Mouse (Mus musculus) c-Kit-negative CD71-positive TER-119-positive erythroid progenitor cells, embryonic 14.5 days (primary cell): Measurements from ENCODE around the gene Haus7.
"Not testable (repeated sequence)": the region's sequence is repeated elsewhere in the genome, so short reads cannot be mapped to it uniquely, and the experiment has no call there.

Experiments used
- DNase-seq: peaks from one replicate; pipeline ENCODE4 v3.0.0-alpha.2; 2013; ENCODE audit warnings: low read depth, low spot score

The Haus7 gene

DNA sequence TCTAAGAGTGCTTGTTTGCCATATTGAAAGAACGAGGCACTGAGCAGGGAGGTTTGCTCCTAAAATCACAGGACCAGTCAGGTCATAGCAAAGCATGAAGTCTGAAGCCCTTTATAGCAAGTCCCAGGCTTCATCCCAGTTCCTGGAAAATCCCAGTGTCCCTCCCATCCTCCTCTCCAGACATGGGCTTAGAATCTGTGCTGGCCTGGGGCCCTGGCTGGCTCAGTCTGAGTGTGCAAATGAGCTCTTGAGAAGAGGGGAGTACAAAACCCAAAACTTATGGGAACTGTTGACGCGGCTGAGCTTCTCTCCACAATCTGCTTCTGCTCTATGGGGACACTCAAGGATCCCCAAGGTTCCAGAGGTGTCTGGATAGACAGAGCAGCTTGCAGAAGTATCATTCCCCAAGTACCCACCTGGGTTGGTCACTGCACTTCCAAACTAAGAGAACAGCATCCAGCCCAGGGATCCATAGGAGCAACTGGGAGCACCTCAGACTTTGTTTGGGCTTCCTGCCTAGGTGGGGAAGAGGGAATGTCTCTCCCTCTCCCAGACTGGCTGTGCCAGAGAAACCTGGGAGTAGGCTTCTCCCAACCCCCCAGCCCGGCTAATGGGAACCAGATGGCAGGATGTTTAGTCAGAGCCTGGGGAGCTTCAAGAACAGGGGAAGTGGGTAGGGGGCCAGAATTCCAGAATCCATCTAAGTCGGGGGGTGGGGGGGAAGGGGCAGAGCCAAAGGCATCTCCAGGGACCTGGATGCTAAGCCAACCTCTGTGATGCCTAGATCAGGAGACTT is 8.8 kb upstream of the Haus7 start:
- no peak for DNase-seq

DNA sequence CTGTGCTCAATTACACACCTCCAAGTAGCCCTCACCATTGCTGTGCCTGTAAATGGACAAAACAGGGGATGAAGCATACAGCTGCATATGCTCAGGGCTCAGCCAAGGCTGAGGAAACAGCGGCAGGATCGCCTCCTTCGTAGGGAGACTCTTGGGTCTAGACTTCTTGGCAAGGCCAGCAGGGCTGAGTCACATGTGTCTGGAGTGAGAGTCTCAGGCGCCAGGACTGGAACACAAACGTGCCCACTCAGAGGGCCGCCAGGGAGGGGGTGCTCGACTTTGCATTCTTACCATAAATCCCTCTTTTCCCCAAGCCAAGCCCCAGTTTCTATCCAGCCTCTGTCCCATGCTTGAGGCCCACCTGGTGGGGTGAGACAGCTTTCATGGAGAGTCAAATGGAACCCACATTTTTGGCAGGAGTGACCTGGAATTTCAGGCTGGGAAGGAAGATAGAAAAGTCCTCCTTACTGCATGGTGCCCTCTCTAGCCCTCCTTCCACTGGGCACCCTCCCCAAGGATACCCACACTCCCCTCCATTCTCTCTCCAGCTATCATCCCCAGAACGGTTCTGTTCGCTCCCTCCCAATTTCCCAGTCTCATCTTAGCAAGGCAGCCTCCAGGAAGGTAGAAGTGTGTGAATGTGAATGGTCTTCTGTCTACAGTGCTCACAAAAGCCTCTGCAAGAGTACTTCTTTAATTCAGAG is 6.8 kb upstream of the Haus7 start:
- DNase-seq = no peak

DNA sequence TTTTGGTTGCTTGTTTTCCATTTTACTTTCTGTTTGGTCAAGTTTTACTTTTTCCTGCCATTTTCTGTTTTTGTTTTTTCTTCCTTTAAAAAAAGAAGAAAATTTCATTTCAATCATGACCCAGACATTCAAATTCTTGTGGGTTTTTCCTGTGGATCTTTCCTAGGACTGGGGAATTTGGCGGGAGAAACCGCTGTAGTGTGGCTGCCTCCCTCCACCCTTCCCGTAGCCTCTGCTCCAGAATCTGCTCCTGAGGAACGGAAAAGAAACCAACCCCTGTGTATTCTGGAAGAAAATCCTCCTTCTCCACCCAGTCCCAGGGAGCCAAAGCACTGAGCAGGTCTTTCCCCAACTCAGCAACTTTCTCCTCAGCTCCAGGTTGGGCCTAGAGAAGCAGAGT is 1.9 kb upstream of the Haus7 start:
- DNase-seq = no peak

DNA sequence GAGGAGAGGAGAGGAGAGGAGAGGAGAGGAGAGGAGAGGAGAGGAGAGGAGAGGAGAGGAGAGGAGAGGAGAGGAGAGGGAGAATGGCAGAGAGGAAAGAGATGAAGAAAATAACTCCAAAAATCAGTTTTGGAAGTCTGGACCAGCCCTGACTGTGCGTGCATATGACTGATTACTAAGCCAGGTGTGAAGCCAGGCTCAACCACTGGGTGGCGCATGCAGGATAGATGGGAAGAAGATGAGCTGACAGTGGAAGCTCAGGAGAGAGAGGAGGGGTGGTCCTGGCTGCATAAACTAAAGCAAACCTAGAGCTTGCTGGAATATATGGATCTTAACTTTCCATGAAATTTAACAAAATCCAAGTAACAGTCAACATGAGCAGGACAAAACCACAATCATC is 6.9 kb downstream of the Haus7 start:
- peak; percentile 13 for DNase-seq

DNA sequence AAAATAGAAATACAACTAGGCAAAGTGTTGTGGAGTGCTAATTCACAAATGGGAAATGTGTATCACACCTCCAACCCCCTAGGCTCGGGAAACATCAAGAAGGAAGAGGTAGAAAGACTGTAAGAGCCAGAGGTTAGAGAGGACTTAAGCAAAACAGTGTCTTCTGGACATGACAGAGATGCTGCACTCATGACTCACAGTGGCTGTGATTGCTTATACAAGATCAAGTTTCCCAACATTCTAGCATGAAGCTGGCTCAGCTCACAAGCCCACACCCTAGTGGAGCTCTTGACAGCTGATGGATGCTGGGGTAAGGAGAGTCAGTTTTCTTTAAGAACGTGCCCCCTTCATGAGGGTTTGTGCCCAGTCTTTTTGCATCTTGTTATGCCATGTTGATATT is 17.4 kb downstream of the Haus7 start:
- DNase-seq = no peak

DNA sequence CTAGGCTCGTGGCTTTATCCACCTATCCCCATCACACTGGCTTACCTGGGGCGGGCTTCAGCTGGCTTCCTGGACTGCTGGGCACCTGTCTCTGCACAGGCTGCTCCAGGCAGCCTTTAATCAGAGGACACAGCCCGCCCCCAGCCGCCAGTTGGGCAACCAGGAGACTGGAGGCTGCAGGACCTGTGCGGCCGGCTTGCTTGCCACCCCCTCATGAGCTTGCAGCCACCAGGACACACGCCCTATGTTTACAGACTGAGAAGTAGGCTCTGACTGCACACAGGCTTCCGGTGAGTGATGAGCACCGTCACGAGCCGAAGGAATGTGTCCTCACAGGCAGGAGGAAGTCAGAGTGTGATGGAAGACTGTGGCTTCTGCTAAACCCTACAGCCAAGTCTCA is 23.6 kb downstream of the Haus7 start, which contains the start of gene Trex2:
Trex2 (minus strand) TSS at position 93 of the 400 bp plus-strand sequence.
- no peak for DNase-seq

DNA sequence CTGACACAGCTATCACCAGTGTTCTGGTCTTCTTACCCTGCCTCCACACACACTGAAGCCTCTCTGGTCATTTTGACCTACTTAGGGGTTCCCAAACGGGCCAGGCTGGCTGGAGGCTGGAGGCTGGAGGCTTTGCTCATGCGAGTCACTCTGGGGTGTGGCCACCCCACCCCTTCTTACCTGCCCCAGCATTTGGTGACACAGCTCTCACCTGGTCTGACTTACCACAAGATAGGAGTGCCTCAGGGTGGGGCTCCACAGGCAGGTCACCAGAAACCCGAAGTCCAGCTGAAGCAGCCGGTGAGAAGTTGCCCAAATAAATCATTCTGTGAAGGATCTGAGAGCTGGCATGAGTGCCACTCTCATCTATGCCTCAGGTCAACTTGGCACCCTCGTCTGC is 26.0 kb downstream of the Haus7 start:
- DNase-seq = no peak

DNA sequence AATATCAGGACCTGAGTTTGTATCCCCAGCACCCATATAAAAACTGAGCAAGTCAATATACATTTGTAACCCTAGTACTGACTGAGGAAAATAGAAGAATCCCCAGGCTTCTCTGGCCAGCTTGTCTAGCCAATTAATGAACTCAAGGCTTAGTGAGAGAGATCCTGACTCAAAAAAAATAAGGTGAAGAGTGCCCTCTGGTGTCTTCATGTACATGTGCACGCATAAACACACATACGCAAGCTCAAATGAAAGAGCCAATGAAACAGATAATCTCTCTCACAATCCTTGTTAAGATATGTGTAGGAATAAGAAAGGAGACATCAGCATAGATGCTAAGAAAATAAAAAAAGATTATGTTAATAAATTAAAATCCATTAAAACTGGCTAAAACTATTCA is 28.8 kb downstream of the Haus7 start:
- no peak for DNase-seq

DNA sequence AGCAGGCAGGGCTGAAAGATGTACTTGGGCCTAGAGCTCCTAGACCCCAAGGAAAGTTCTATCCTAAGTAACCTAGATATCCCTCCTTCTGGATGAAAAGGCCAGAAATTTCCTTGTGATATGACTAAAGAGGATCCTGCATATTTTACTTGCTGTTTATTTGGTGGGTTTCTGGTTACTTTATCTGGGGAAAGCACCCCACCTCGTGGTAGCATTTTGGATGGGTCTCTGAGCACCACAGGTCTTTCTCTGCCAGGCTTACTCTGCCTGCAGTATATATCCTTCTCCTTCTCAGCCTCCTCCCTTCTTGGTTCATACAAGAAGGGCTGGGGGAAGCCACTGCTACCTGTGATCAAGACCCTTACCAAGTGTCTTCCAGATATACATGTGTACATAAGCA is 46.1 kb downstream of the Haus7 start:
- no peak for DNase-seq

DNA sequence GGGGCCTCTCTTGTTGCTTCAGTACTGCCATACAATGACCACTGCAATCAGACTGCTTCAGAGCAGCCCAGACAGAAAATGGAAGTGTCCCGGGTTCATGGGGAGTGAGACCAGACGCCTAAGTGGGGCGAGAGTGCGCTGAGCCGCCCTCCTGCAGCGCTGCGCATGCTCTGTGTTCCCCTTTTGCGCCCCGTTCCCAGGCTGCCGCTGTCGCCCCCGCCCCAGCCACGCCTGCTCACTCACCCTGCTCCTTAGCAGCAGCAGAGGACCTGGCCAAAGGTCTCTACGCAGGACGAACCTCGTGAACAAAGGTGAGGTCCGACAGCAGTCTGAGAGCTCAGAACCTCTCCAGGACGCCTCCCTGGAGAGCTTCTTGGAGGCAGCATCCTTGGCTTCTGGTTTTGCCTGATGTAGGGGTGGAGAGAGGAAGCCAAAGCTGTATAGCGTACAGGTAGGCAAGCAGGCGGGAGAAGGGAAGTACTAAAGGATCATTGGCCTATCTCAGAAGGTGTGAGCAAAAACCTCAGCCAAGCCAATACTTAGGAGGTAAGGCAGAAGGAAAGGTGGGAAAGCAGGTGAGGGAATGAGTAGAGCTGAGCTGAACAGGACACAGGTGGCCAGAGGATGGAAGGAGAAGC is 47.8 kb downstream of the Haus7 start, which contains the start of gene Zfp92:
Zfp92 (plus strand) TSS at position 217 of the 638 bp plus-strand sequence.
- DNase-seq = no peak

DNA sequence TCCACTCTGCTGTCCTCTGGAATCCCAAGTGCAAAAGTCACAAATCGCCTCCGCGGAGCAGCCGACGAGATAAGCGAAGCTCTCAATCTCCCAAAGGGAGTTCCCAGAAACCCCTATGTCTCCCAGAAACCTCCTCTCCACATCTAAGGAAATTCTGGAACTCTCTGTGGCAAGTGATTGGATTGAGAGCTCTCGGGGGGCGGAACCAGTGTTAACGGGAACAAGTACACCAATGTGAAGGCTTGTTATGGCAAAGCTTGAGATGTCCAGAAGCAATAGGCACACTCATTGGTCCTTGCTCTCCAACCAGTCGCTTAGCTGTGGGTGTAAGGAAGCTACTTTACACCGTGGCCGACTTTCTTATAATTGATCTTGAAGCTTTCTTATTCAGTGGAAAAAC is 57.2 kb downstream of the Haus7 start:
- DNase-seq = no peak

DNA sequence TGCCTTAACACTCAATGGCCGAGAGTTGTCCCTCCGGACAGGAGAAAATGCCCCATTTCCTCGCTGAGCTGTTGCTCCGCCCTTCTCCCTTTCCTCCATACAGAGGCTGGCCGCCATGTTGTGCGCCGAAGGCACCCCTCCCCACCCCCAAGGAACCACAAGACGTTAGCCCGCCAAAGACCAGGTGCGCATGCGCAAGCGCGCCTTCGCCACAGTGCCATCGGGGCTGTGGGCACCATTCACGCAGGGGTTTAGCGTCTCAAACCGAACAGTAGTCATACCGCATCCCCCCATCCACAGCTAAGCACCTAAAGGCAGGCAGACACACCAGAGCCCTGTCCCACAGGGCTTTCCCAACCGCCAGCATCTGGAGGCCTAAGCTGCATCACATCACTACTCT is 57.9 kb downstream of the Haus7 start:
- no peak for DNase-seq

DNA sequence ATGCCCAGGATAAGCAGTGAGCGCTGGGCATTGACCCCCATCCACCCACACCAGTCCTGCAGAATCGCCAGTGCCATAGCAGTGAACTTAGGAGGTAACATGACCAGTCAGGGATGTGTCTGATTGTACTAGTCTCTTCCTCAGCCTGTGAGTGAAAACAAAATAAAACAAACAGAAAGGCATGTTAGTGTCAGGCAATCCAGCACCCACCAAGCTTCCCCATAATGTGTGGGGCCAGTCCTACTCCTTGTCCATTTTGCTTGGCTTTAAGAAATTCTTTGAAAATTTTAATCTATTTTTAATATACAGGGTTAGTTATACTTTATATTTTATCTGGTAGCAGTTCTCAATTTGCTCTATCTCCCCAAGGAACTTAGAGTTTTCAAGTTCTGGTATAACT is 60.2 kb downstream of the Haus7 start, which contains the start of gene Gm18336:
Gm18336 (minus strand) TSS at position 101 of the 400 bp plus-strand sequence.
- not testable (repeated sequence) for DNase-seq

DNA sequence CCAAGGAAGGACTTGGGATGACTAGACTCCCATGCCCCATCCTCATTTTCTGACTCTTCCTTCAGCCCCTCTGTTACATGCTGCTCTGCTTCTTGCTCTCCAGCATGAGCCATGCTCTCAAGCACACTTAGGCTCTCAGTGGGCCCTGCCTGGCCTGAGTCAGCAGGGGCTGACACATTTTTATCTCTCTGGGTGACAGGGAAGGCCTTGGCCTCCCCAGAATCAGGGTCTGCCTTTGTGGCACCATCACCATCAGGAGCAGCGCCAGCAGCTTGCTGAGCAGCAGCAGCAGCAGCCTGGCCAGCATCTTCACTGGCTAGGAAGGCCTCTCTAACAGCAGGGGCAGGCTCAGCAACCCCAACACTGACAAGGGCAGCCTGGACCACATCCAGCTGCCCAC is 62.4 kb downstream of the Haus7 start:
- DNase-seq = no peak

DNA sequence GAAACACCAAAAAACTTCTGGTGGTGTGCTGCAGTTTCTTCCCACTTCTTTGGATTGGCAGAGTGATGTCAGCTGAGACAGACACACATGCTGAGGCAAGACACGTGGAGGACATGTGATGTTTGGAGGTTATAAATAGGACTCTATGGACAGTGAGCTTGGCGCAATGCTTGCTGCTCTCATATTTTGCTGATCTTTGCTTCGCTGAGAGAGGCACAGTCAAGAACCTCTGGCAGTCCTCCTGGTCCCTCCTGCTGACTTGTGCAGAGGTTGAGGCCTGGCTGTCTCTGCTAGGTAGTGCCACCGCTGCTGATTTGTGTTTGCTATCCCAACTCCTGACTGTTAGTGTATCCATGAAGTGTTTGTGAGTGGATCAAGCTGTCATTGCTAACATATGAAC is 67.4 kb downstream of the Haus7 start:
- no peak for DNase-seq
